Mouse (Mus musculus) CH12.LX (cell line): Measurements from ENCODE around the gene Copg2. TPM values are rescaled to one million over a fixed set of nuclear protein-coding genes. Genes with fewer than 3 reads are reported as not detected.

Experiments
- DNase-seq: peaks from one replicate; pipeline ENCODE4 v3.0.0-alpha.2; 2013; ENCODE audit errors: extremely low read depth
- H3K27ac ChIP-seq: 2 replicates; pipeline ENCODE4 v1.5.1; 2012; ENCODE audit warnings: low read depth, mild to moderate bottlenecking, control low read depth, moderate library complexity; ENCODE audit not compliant: insufficient read depth
- H3K27me3 ChIP-seq: replicated peaks from 2 replicates; pipeline ENCODE3; 2012; ENCODE audit warnings: inconsistent platforms
- H3K36me3 ChIP-seq, 2 experiments: replicated peaks in 1 of 2; 2 replicates each; pipeline versions ENCODE3 to v1.6.1; 2012; ENCODE audit warnings: inconsistent platforms in 1 of 2, low read length in 1 of 2, mild to moderate bottlenecking in 1 of 2, mixed read lengths in 1 of 2, moderate library complexity in 1 of 2; ENCODE audit not compliant: control insufficient read depth in 1 of 2, insufficient read depth in 1 of 2
- H3K4me1 ChIP-seq, 2 experiments: 2 replicates each; pipeline ENCODE4 v1.6.1; 2012; ENCODE audit warnings: inconsistent platforms in 1 of 2, moderate library complexity in 1 of 2; ENCODE audit not compliant: insufficient read depth in 2 of 2, control insufficient read depth in 1 of 2
- H3K4me2 ChIP-seq: 2 replicates; pipeline ENCODE4 v1.6.1; 2012; ENCODE audit warnings: low read depth, mild to moderate bottlenecking, control low read depth; ENCODE audit not compliant: poor library complexity, insufficient read depth, severe bottlenecking
- H3K4me3 ChIP-seq, 3 experiments: fragments of 150-350 bp in 1 of 3; sonication (generic) in 1 of 3; replicated peaks in 1 of 3; 2 replicates each; pipeline versions ENCODE3 to v1.5.1; 2011 to 2012; ENCODE audit warnings: low read depth in 2 of 3, low read length in 2 of 3, mild to moderate bottlenecking in 2 of 3, moderate library complexity in 2 of 3, control low read depth in 1 of 3, improper control_type of control experiment in 1 of 3, inconsistent platforms in 1 of 3, mixed read lengths in 1 of 3; ENCODE audit not compliant: poor library complexity in 1 of 3
- H3K79me2 ChIP-seq: replicated peaks from 2 replicates; pipeline ENCODE4 v1.6.1; 2012; ENCODE audit warnings: mild to moderate bottlenecking, moderate library complexity; ENCODE audit not compliant: control insufficient read depth, poor library complexity, insufficient read depth, severe bottlenecking; ENCODE audit errors: extremely low read depth
- H3K9ac ChIP-seq: 2 replicates; pipeline ENCODE4 v1.6.1; 2012; ENCODE audit warnings: low read depth, mild to moderate bottlenecking, control low read depth, moderate library complexity; ENCODE audit not compliant: insufficient read depth
- H3K9me3 ChIP-seq: replicated peaks from 2 replicates; pipeline ENCODE3; 2012; ENCODE audit warnings: low read length, inconsistent platforms, mixed read lengths
- BHLHE40 ChIP-seq: IDR thresholded peaks from 2 replicates; pipeline ENCODE4 v1.6.1; 2011; ENCODE audit warnings: mild to moderate bottlenecking, low read depth, low read length, improper control_type of control experiment
- CHD1 ChIP-seq: IDR thresholded peaks from 2 replicates; pipeline ENCODE4 v1.6.1; 2012; ENCODE audit warnings: low read depth, low read length, improper control_type of control experiment, inconsistent platforms
- CHD2 ChIP-seq: IDR thresholded peaks from 2 replicates; pipeline ENCODE4 v1.6.1; 2011; ENCODE audit warnings: low read length, improper control_type of control experiment
- CTCF ChIP-seq, 2 experiments: IDR thresholded peaks in 1 of 2; conservative IDR thresholded peaks in 1 of 2; 2 replicates each; pipeline ENCODE4 v1.5.1; 2011 to 2012; ENCODE audit warnings: low read depth in 2 of 2, low read length in 2 of 2, improper control_type of control experiment in 1 of 2, inconsistent platforms in 1 of 2, mild to moderate bottlenecking in 1 of 2, moderate library complexity in 1 of 2
- ELF1 ChIP-seq: IDR thresholded peaks from 2 replicates; pipeline ENCODE4 v1.6.1; 2014; ENCODE audit warnings: low read depth, mild to moderate bottlenecking, inconsistent platforms, low read length, improper control_type of control experiment
- EP300 ChIP-seq: IDR thresholded peaks from 2 replicates; pipeline ENCODE4 v1.6.1; 2011; ENCODE audit warnings: low read length, improper control_type of control experiment
- GABPA ChIP-seq: IDR thresholded peaks from 2 replicates; pipeline ENCODE4 v1.6.1; 2012; ENCODE audit warnings: low read depth, low read length, improper control_type of control experiment, inconsistent platforms; ENCODE audit not compliant: insufficient replicate concordance
- HCFC1 ChIP-seq: IDR thresholded peaks from 2 replicates; pipeline ENCODE4 v1.6.1; 2012; ENCODE audit warnings: low read depth, mild to moderate bottlenecking, inconsistent platforms, low read length, improper control_type of control experiment
- IRF4 ChIP-seq: IDR thresholded peaks from 2 replicates; pipeline ENCODE4 v1.6.1; 2014; ENCODE audit warnings: low read depth, mild to moderate bottlenecking, inconsistent platforms, low read length, improper control_type of control experiment
- JUND ChIP-seq: conservative IDR thresholded peaks from 2 replicates; pipeline ENCODE4 v1.6.1; 2011; ENCODE audit warnings: low read depth, low read length, improper control_type of control experiment
- MAX ChIP-seq: IDR thresholded peaks from 2 replicates; pipeline ENCODE4 v1.6.1; 2011; ENCODE audit warnings: low read length, improper control_type of control experiment
- MAZ ChIP-seq: IDR thresholded peaks from 2 replicates; pipeline ENCODE4 v1.6.1; 2012; ENCODE audit warnings: low read depth, mild to moderate bottlenecking, inconsistent platforms, low read length, improper control_type of control experiment, moderate library complexity
- MEF2A ChIP-seq: IDR thresholded peaks from 2 replicates; pipeline ENCODE4 v1.6.1; 2014; ENCODE audit warnings: low read depth, mild to moderate bottlenecking, inconsistent platforms, low read length, improper control_type of control experiment, borderline replicate concordance
- MXI1 ChIP-seq: IDR thresholded peaks from 2 replicates; pipeline ENCODE4 v1.6.1; 2011; ENCODE audit warnings: mild to moderate bottlenecking, low read depth, low read length, improper control_type of control experiment
- MYC ChIP-seq: IDR thresholded peaks from 2 replicates; pipeline ENCODE4 v1.6.1; 2011; ENCODE audit warnings: low read depth, mild to moderate bottlenecking, improper control_type of control experiment, low read length
- PAX5 ChIP-seq: IDR thresholded peaks from 2 replicates; pipeline ENCODE4 v1.6.1; 2012; ENCODE audit warnings: low read length, inconsistent platforms, mixed read lengths
- POLR2AphosphoS2 ChIP-seq: IDR thresholded peaks from 2 replicates; pipeline ENCODE4 v1.6.1; 2011; ENCODE audit warnings: low read depth, low read length, improper control_type of control experiment
- RAD21 ChIP-seq: IDR thresholded peaks from 2 replicates; pipeline ENCODE4 v1.6.1; 2011; ENCODE audit warnings: low read depth, mild to moderate bottlenecking, low read length, improper control_type of control experiment, moderate library complexity
- RCOR1 ChIP-seq: conservative IDR thresholded peaks from 2 replicates; pipeline ENCODE4 v1.6.1; 2012; ENCODE audit warnings: low read depth, mild to moderate bottlenecking, inconsistent platforms, low read length, improper control_type of control experiment
- SIN3A ChIP-seq: IDR thresholded peaks from 2 replicates; pipeline ENCODE4 v1.6.1; 2012; ENCODE audit warnings: low read length, improper control_type of control experiment, inconsistent platforms
- TBP ChIP-seq: conservative IDR thresholded peaks from 2 replicates; pipeline ENCODE4 v1.6.1; 2011; ENCODE audit warnings: low read depth, low read length, improper control_type of control experiment
- USF2 ChIP-seq: conservative IDR thresholded peaks from 2 replicates; pipeline ENCODE4 v1.6.1; 2011; ENCODE audit warnings: low read depth, low read length, improper control_type of control experiment
- ZC3H11A ChIP-seq: IDR thresholded peaks from 2 replicates; pipeline ENCODE4 v1.6.1; 2012; ENCODE audit warnings: low read depth, mild to moderate bottlenecking, inconsistent platforms, low read length, improper control_type of control experiment
- ZMIZ1 ChIP-seq: IDR thresholded peaks from 2 replicates; pipeline ENCODE4 v1.6.1; 2012; ENCODE audit warnings: low read depth, mild to moderate bottlenecking, inconsistent platforms, low read length, improper control_type of control experiment
- ZNF384 ChIP-seq: IDR thresholded peaks from 2 replicates; pipeline ENCODE4 v1.6.1; 2012; ENCODE audit warnings: low read depth, low read length, improper control_type of control experiment, inconsistent platforms
- dilution Hi-C: fragments of 300-500 bp; cut with MboI; formaldehyde crosslinking; loops from 2 replicates; pipeline ENCODE4 v1.14.3; 2020; ENCODE audit warnings: low sequenced_read_pairs; ENCODE audit not compliant: extremely low pct_unique_long_range_greater_than_20kb, extremely low pct_ligation_motif_present
- in situ Hi-C: fragments of 300-500 bp; cut with MboI; formaldehyde crosslinking; loops from 3 replicates; pipeline ENCODE4 v1.14.3; 2019; ENCODE audit warnings: low sequenced_read_pairs, low pct_ligation_motif_present, low pct_unique_long_range_greater_than_20kb, mixed read lengths
- polyA plus RNA-seq: library from polyadenylated mRNA; unstranded; fragments of >175 nt; gene quantifications from 2 replicates; pipeline ENCODE4 v1.2.1, GENCODE M21; 2012; ENCODE audit warnings: low read depth; ENCODE audit not compliant: insufficient read length
- total RNA-seq, 2 experiments: library from RNA; depleted of rRNA; stranded (reverse); fragments of 300-350 nt in 1 of 2; fragments of >200 nt in 1 of 2; gene quantifications; 2 replicates each; pipeline ENCODE4 v1.2.3; 2012 to 2014

Copg2 gene
- total and polyA plus RNA-seq, 3 experiments, result 23.3 to 43.7 (median 28.9) TPM

DNA sequence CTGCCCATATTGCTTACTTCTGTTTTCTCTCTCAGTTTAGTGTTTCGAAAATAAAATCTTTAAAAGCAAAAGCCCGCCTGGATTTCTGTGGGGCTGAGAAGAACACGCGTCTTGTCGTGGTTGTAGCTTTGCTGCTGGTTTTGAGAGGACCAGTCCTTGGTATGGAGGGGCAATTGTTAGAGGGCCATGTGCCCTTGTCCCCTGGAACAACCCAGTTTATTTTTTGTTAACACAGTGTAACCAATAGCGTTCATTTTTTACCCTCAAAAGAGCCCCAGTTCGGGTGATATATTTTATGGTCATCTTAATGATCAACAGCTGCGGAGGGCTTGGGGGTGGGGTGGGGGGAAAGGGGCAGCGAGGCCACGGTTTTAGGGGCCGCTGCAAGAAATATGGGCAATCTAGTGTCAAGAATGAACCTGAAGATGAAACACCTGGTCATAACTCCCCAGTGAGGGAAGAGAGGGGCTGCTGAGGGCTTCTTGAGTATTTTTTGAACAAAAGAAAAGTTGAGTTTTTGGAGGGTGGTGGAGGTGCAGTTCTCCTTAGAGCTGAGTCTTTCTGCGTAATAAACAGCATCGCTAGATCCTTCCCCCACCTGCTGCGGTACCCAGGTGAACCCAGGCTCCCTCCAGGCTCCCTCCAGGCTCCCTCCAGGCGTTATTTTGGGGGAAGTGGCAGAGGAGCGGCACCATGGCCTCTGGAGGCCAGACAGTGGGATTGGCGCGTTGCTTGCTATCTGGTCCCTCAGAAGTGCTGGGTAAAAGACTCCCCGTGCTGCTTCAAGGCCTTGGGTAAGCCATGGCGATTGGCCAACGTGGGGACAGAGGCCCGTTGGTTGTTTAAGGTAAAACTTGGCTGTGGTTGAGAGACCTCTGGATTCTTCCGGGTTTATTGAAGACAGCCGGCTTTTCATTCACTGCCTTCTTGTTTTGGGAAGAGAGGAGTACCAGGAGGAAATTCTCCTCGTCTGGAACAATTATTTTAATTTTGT, 185.9 kb downstream of the Copg2 start:
- dilution Hi-C loops, result no loop called here
- H3K36me3 ChIP-seq, result no peaks in the 10 kb centered on the region

DNA sequence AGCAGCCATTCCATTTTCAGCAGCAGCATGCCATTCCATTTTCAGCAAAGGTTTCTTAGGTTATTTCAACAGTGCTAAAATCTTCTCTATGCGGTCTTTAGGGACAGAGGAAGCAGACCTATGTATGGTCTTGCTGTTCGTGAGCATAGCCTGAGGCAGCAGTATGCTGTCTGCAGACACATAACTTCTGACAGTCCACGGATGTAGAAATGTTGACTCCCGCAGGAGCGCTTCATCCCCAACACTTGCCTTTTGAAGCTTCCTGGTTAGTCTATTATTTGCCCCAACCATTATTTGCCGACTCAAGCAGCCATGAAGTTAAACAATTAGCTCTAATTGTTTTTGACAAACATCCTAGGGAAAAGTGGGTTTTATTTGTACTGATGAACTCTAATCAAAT, 187.5 kb downstream of the Copg2 start:
- H3K79me2 ChIP-seq, result no peaks in the 10 kb centered on the region
- dilution Hi-C loops, result no loop called here
- H3K4me2 ChIP-seq, result no peak overlapping the region
- no peak overlapping the region for H3K27ac ChIP-seq
- no peak for DNase-seq
- no peak overlapping the region for H3K4me3 ChIP-seq
- no peak for TF ChIP-seq PAX5
- TF ChIP-seq CHD2, result no peak
- no peak for TF ChIP-seq CHD1
- TF ChIP-seq JUND, result no peak
- TF ChIP-seq TBP, result no peak
- no peak for TF ChIP-seq RAD21
- TF ChIP-seq ZC3H11A, result no peak
- no peak for TF ChIP-seq MAX
- TF ChIP-seq MXI1, result no peak
- TF ChIP-seq MAZ, result no peak
- TF ChIP-seq CTCF (conservative IDR thresholded peaks at IDR 0.05 in 1 of 2, IDR thresholded peaks at IDR 0.05 in 1 of 2; ENCODE audit: low read depth in 2 of 2, low read length in 2 of 2), result no peak
- no peak for TF ChIP-seq ZMIZ1
- no peak for TF ChIP-seq SIN3A
- TF ChIP-seq IRF4, result no peak
- no peak for TF ChIP-seq USF2
- TF ChIP-seq ZNF384, result no peak
- TF ChIP-seq ELF1, result no peak
- no peak for TF ChIP-seq BHLHE40
- H3K9ac ChIP-seq, result no peak overlapping the region
- in situ Hi-C loops, result no loop called here
- H3K9me3 ChIP-seq, result no peaks in the 10 kb centered on the region
- no peaks in the 10 kb centered on the region for H3K4me1 ChIP-seq
- no peaks in the 10 kb centered on the region for H3K27me3 ChIP-seq
- H3K36me3 ChIP-seq, result no peaks in the 10 kb centered on the region

More for the DNA sequence above, 185.9 kb downstream of the Copg2 start:
- no peak overlapping the region for H3K4me3 ChIP-seq
- no peak overlapping the region for H3K27ac ChIP-seq
- H3K4me1 ChIP-seq, result no peaks in the 10 kb centered on the region
- no peak for DNase-seq
- no peaks in the 10 kb centered on the region for H3K27me3 ChIP-seq
- no peak overlapping the region for H3K9ac ChIP-seq
- no peaks in the 10 kb centered on the region for H3K9me3 ChIP-seq
- in situ Hi-C loops, result no loop called here
- H3K79me2 ChIP-seq, result no peaks in the 10 kb centered on the region
- no peak overlapping the region for H3K4me2 ChIP-seq
- TF ChIP-seq EP300 (no peak), CTCF (conservative IDR thresholded peaks at IDR 0.05 in 1 of 2, IDR thresholded peaks at IDR 0.05 in 1 of 2; ENCODE audit: low read depth in 2 of 2, low read length in 2 of 2) (no peak), HCFC1 (no peak), MXI1 (no peak), RCOR1 (no peak), MEF2A (no peak), BHLHE40 (no peak), GABPA (no peak), MYC (no peak), POLR2AphosphoS2 (no peak)
